Mouse (Mus musculus) macrophage (primary cell): ENCODE data around the gene Mertk. TPM values are rescaled to one million over a fixed set of nuclear protein-coding genes. Genes with fewer than 3 reads are reported as not detected.

Source experiments
- H3K27ac ChIP-seq: fragments of 350-480 bp; formaldehyde crosslinking; 2 replicates; pipeline ENCODE4 v1.9.0; 2021
- H3K36me3 ChIP-seq: fragments of 350-480 bp; formaldehyde crosslinking; 2 replicates; pipeline ENCODE4 v1.9.0; 2021; ENCODE audit errors: inconsistent target
- H3K4me3 ChIP-seq: fragments of 350-480 bp; formaldehyde crosslinking; 2 replicates; pipeline ENCODE4 v1.9.0; 2021; ENCODE audit errors: inconsistent target
- H3K79me2 ChIP-seq: fragments of 350-480 bp; formaldehyde crosslinking; 2 replicates; pipeline ENCODE4 v1.9.0; 2021; ENCODE audit errors: inconsistent target
- WGBS: methylation state at CpG from one replicate; pipeline ENCODE4 v1.1.7; 2026; ENCODE audit warnings: inconsistent platforms; ENCODE audit not compliant: missing documents; 5-methylcytosine and 5-hydroxymethylcytosine counted together
- polyA plus RNA-seq: library from polyadenylated mRNA; stranded (reverse); fragments of 250-400 nt; gene quantifications from 3 replicates; pipeline ENCODE4 v1.2.4, GENCODE M21; 2018; ENCODE audit warnings: inconsistent platforms

Mertk gene
- polyA plus RNA-seq, 1 experiment from 2014 or later: 164 TPM

- Histone ChIP-seq H3K27ac (no peak overlapping the region), H3K36me3 (peaks cover 87% of the 10 kb centered on the region), H3K4me3 (no peak overlapping the region), H3K79me2 (no peaks in the 10 kb centered on the region)
- WGBS: 68% methylated on average over 9 of the region's 9 CpGs
These were observed 63.3 kb downstream of the Mertk start for GRCm38 (mm10) chr2:128762008-128762407.

GRCm38 (mm10) chr2:128765787-128766186 is 67.0 kb downstream of the Mertk start:
- Histone ChIP-seq H3K4me3 (no peak overlapping the region), H3K79me2 (no peaks in the 10 kb centered on the region)
- WGBS: 100% methylated on average over 1 of the region's 1 CpGs

GRCm38 (mm10) chr2:128768545-128769247 is 69.9 kb downstream of the Mertk start:
- peaks cover 66% of the 10 kb centered on the region for H3K36me3 ChIP-seq

More at GRCm38 (mm10) chr2:128765787-128766186, 67.0 kb downstream of the Mertk start:
- Histone ChIP-seq H3K36me3 (peaks cover 85% of the 10 kb centered on the region), H3K27ac (no peak overlapping the region)

GRCm38 (mm10) chr2:128770557-128770956 is 71.8 kb downstream of the Mertk start:
- Histone ChIP-seq H3K79me2 (no peaks in the 10 kb centered on the region), H3K36me3 (peaks cover 62% of the 10 kb centered on the region), H3K27ac (no peak overlapping the region), H3K4me3 (no peak overlapping the region)
- 82% methylated on average over 6 of the region's 6 CpGs for WGBS

More at GRCm38 (mm10) chr2:128768545-128769247, 69.9 kb downstream of the Mertk start:
- Histone ChIP-seq H3K27ac (no peak overlapping the region), H3K4me3 (no peak overlapping the region), H3K79me2 (no peaks in the 10 kb centered on the region)
- WGBS: 93% methylated on average over 4 of the region's 4 CpGs

GRCm38 (mm10) chr2:128771048-128771447 is 72.3 kb downstream of the Mertk start:
- Histone ChIP-seq H3K79me2 (no peaks in the 10 kb centered on the region), H3K27ac (no peak overlapping the region), H3K36me3 (peaks cover 63% of the 10 kb centered on the region), H3K4me3 (no peak overlapping the region)
- WGBS: 26% methylated on average over 4 of the region's 4 CpGs

GRCm38 (mm10) chr2:128771750-128772338 is 73.1 kb downstream of the Mertk start:
- no peaks in the 10 kb centered on the region for H3K79me2 ChIP-seq
- H3K27ac ChIP-seq: no peak overlapping the region
- WGBS: 95% methylated on average over 7 of the region's 7 CpGs
- H3K36me3 ChIP-seq: peaks cover 62% of the 10 kb centered on the region
- H3K4me3 ChIP-seq: no peak overlapping the region

GRCm38 (mm10) chr2:128782231-128782630 is 83.5 kb downstream of the Mertk start:
- no peaks in the 10 kb centered on the region for H3K79me2 ChIP-seq
- WGBS: 55% methylated on average over 5 of the region's 5 CpGs
- H3K4me3 ChIP-seq: no peak overlapping the region
- no peak overlapping the region for H3K27ac ChIP-seq
- H3K36me3 ChIP-seq: peaks cover 87% of the 10 kb centered on the region

GRCm38 (mm10) chr2:128783660-128784345 is 85.0 kb downstream of the Mertk start:
- 96% methylated on average over 10 of the region's 10 CpGs for WGBS
- H3K4me3 ChIP-seq: no peak overlapping the region
- no peak overlapping the region for H3K27ac ChIP-seq
- H3K79me2 ChIP-seq: no peaks in the 10 kb centered on the region
- H3K36me3 ChIP-seq: peaks cover 85% of the 10 kb centered on the region

GRCm38 (mm10) chr2:128784814-128785213 is 86.1 kb downstream of the Mertk start:
- WGBS: 31% methylated on average over 7 of the region's 7 CpGs
- H3K4me3 ChIP-seq: no peak overlapping the region
- peaks cover 82% of the 10 kb centered on the region for H3K36me3 ChIP-seq
- H3K27ac ChIP-seq: no peak overlapping the region
- no peaks in the 10 kb centered on the region for H3K79me2 ChIP-seq

- H3K36me3 ChIP-seq: peaks cover 86% of the 10 kb centered on the region
- 93% methylated on average over 3 of the region's 5 CpGs for WGBS
- H3K4me3 ChIP-seq: no peak overlapping the region
- no peak overlapping the region for H3K27ac ChIP-seq
- H3K79me2 ChIP-seq: no peaks in the 10 kb centered on the region
These were observed 87.6 kb downstream of the Mertk start for GRCm38 (mm10) chr2:128786341-128786740.

- no peak overlapping the region for H3K27ac ChIP-seq
- no peak overlapping the region for H3K4me3 ChIP-seq
- no peaks in the 10 kb centered on the region for H3K79me2 ChIP-seq
- H3K36me3 ChIP-seq: peaks cover 86% of the 10 kb centered on the region
- 86% methylated on average over 1 of the region's 1 CpGs for WGBS
These were observed 88.0 kb downstream of the Mertk start for GRCm38 (mm10) chr2:128786795-128787194.

GRCm38 (mm10) chr2:128787805-128788204 is 89.0 kb downstream of the Mertk start:
- H3K27ac ChIP-seq: no peak overlapping the region
- H3K36me3 ChIP-seq: peaks cover 85% of the 10 kb centered on the region
- 100% methylated on average over 1 of the region's 3 CpGs for WGBS

GRCm38 (mm10) chr2:128790875-128791614 is 92.3 kb downstream of the Mertk start:
- no peak overlapping the region for H3K27ac ChIP-seq
- peaks cover 83% of the 10 kb centered on the region for H3K36me3 ChIP-seq
- H3K79me2 ChIP-seq: no peaks in the 10 kb centered on the region
- no peak overlapping the region for H3K4me3 ChIP-seq
- WGBS: 88% methylated on average over 11 of the region's 11 CpGs

More at GRCm38 (mm10) chr2:128787805-128788204, 89.0 kb downstream of the Mertk start:
- H3K4me3 ChIP-seq: no peak overlapping the region
- no peaks in the 10 kb centered on the region for H3K79me2 ChIP-seq

- H3K36me3 ChIP-seq: peaks cover 72% of the 10 kb centered on the region
- 98% methylated on average over 6 of the region's 6 CpGs for WGBS
- H3K27ac ChIP-seq: no peak overlapping the region
- no peak overlapping the region for H3K4me3 ChIP-seq
- H3K79me2 ChIP-seq: no peaks in the 10 kb centered on the region
These were observed 95.2 kb downstream of the Mertk start for GRCm38 (mm10) chr2:128793958-128794357.
